Mouse (Mus musculus): ENCODE results near the gene Atox1.

Gene Atox1

GRCm38 (mm10) chr11:55458501-55458900, 2.5 kb downstream of the Atox1 start:
- in situ Hi-C loops (cut with MboI, MseI), result loop anchor here in 1 of 2 experiments (25.0 kb wide), 1 partner anchor 1046 kb away; no protein-coding TSS in a partner anchor

GRCm38 (mm10) chr11:55455166-55455565, 5.9 kb downstream of the Atox1 start:
- in situ Hi-C loops (cut with MboI, MseI), result loop anchor here in 1 of 2 experiments (25.0 kb wide), 1 partner anchor 1043 kb away; no protein-coding TSS in a partner anchor

DNA sequence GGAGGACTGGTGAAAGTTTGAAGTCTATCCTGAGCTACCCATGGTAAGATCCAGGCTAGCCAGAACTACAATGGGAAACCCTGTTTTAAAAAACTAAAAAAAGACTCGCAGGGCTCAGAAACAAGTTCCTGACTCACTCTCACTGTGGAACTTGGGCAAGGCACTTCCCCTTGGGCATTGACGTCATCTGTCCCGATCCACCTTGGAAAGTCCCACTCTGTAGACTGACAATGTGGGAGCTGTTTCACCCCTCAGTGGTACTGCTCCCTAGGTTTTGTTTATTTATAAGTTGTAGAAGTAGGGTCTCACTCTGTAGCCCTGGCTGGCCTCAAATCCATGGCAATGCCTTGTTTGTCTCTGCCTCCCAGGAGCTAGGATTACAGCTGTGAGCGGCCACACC, 7.4 kb downstream of the Atox1 start:
- in situ Hi-C loops (cut with MboI, MseI), result loop anchor here in 1 of 2 experiments (25.0 kb wide), 1 partner anchor 1041 kb away; no protein-coding TSS in a partner anchor

DNA sequence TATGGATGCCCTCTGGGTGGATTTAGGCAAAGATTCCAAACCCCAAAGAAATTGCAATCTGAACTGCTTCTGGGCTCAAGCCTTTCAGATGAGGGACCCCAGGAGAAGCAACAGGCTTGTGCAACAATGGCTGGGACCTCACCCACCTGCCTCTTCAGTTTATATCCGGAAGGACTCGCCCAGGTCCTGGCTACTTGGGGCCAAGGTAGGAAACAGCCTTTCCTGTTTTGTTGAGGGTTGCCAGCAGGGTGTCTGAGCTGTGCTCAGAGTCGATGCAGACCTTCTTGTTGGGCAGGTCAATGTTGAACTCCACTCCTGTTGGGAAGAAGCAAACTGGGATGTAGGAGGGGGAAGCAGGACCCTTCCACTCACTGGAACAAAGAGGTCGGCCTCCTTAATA, 10.7 kb downstream of the Atox1 start:
- in situ Hi-C loops (cut with MboI, MseI), result loop anchor here in 1 of 2 experiments (25.0 kb wide), 1 partner anchor 1038 kb away; no protein-coding TSS in a partner anchor

GRCm38 (mm10) chr11:55449531-55449930, 11.5 kb downstream of the Atox1 start:
- in situ Hi-C loops (cut with MboI, MseI), result loop anchor here in 1 of 2 experiments (10.0 kb wide), 1 partner anchor 235 kb away; no protein-coding TSS in a partner anchor

- in situ Hi-C loops (cut with MboI, MseI), result loop anchor here in 1 of 2 experiments (10.0 kb wide), 1 partner anchor 232 kb away; no protein-coding TSS in a partner anchor
Measured at GRCm38 (mm10) chr11:55446579-55446978, 14.5 kb downstream of the Atox1 start.

DNA sequence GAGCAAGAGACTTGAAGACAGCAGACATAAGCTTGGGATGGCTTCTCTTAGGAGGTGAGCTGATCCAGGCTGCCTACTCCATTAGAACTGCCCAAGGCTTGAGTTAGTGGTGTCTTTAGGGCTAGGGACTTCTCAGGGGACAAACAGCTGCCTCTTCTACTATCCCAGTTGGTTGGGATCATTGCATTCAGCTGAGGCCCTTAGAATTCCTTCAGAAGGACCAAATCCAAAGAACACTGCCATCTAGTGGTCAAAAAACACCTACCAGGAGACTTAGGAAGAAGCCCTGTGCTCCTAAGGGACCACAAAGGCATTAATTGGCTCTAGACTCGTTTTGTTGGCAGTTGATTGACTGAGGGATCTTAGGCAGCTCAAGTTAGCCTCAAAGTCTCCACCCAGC, 16.3 kb downstream of the Atox1 start:
- in situ Hi-C loops (cut with MboI, MseI), result loop anchor here (5.0 to 10.0 kb wide), 3 partner anchors 47 to 230 kb away; no protein-coding TSS in a partner anchor

- in situ Hi-C loops (cut with MboI, MseI), result loop anchor here (5.0 to 10.0 kb wide), 3 partner anchors 42 to 225 kb away; no protein-coding TSS in a partner anchor
Measured at GRCm38 (mm10) chr11:55439718-55440117, 21.3 kb downstream of the Atox1 start.

- in situ Hi-C loops (cut with MboI, MseI), result no loop called here
Measured at GRCm38 (mm10) chr11:55438031-55438430, 23.0 kb downstream of the Atox1 start.

- in situ Hi-C loops (cut with MboI, MseI), result no loop called here
Measured at GRCm38 (mm10) chr11:55436089-55436488, 24.9 kb downstream of the Atox1 start.

GRCm38 (mm10) chr11:55432981-55433380, 28.1 kb downstream of the Atox1 start:
- in situ Hi-C loops (cut with MboI, MseI), result no loop called here

DNA sequence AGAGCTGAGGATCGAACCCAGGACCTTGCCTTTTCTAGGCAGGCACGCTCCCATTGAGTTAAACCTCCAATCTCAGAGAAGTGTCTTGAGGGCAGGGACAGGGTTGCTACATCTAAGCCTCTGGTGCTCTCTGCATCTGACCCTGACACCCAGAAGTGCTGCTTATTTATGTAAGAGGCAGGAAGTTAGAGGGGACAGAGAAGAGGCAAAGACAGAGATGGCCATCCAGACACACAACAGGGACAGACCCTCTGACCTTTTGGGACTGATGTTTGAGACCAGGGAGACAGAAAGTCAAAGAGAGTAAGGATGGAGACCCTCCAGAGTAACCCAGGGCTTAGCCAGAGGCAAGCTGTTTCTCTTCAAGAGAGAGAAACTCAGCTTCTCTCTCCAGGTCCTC, 31.1 kb downstream of the Atox1 start:
- in situ Hi-C loops (cut with MboI, MseI), result no loop called here

DNA sequence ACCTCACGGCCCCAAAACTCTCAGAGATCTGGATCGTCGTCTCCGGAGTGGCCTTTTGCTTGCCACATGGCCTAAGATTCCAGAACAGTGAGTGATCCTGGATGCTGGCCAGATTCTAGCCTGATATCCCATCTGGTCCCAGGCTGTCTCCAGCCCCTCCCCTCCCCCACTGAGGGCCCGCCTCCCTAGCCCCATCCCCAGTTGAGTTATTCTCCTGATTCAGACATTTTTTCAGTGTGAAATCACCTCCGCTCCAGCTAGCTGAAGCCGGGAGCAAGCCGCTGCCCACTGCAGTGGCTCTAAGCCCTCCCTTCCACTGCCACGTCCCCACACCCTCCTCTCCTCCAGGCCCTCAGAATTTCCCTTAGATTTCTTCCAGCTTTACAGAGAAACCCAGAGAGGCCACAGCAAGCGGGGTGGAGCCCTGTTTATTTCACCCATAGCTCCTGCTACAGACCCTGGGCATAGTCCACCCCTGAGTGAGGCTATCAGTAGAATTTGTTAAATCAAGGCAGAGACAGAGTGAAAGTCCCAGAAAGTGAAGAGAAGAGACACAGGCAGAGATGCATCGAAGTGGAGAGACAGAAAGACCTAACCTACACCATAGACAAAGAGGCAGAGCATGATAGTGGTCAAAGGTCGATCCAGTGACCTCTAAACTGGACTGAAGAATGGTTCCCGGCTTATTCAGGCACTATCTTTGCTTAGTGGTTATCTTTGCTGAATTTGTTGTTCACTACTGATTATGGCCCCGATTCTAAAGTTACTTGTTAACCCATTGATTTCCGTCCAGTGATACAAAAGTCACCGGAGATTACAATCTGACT, 32.6 kb downstream of the Atox1 start:
- in situ Hi-C loops (cut with MboI, MseI), result no loop called here

DNA sequence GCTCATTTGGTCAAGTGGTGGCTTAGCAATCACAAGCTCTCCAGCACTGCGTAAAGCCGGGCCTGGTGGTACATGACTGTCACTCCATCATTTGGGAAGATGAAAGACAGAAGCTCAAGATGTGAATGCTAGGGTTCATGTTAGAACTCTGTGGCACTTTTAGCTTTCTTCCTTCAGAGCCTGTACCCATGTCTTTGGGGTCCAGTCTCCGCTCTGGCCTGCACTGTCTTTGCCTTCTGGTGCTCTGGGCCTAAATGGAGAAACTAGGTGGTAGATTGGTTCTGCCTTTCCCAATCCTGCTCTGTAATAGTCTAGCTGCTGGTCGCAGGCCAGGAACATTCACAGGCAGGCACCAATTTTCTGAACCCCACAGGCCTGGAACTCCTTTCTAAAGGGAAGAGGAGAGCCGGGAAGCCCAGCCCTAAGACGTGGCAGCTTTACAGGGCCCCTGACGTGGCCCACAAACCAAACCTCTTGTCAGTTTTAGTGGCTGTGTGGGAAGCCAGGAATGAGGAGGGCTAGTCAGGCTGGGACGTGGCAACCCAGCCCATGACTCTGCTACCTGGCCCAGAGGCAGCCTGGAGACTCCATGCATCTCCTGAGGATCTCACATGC, 36.2 kb downstream of the Atox1 start:
- in situ Hi-C loops (cut with MboI, MseI), result no loop called here

DNA sequence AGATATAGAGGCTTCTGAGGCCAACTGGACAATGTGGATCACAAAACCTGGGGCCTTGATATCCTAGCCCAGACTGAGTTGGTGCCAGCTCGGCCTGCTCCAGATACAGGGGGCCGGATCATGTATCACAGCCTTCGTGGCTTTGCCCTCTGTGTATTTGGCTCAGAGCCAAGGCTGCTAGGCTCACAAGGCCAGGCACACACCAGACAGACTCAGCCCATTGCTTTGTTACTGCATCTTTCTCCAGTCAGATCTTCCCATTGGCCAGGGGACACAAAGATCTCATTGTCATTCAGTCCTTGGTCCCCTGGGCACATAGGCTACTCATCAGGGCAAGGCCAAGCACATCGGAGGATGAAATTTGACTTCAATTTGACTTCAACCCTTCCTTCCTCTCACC, 37.3 kb downstream of the Atox1 start:
- in situ Hi-C loops (cut with MboI, MseI), result no loop called here

DNA sequence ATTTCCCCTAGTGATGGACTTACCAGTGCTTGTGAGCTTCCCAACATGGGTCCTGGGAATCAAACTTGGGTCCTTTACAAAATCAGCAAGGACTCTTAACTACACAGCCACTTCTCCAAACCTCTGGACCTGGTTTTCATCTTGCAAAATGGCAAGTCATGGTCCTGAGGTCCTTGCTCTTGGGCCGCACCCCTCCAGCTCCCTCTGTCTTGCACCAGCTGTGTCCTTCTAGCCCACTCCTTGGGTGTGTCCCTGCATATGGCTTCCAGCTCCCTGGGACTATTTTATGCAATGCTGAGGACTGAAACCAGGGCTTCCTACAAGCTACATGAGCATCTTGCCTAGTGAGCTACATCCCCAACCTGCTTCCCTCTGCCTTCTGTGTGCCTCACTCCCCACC, 38.1 kb downstream of the Atox1 start, which contains the start of gene Sparc:
TSS of gene Sparc (minus strand) at position 206 of the 400 bp plus-strand sequence.
- in situ Hi-C loops (cut with MboI, MseI), result no loop called here

- in situ Hi-C loops (cut with MboI, MseI), result no loop called here
Measured at GRCm38 (mm10) chr11:55419678-55420307, 41.2 kb downstream of the Atox1 start.

DNA sequence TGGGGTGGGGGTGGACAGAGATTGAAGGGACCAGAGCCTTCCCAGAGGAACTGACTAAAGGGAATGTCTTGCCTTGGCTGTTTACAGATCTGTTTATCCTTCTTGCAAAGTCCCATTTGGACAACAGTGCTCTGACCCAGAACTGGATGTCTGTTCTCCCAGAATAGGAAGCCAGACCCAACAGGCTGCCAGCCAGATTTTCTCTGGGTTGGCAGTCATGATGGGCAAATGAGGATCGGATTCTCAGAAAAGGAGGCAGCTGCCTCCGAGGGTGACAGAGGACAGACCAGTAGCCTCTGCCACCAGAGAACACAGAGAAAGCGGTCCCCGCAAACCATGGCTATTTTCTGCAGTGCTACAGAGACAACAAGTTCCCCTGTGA, 41.8 kb downstream of the Atox1 start:
- in situ Hi-C loops (cut with MboI, MseI), result no loop called here

DNA sequence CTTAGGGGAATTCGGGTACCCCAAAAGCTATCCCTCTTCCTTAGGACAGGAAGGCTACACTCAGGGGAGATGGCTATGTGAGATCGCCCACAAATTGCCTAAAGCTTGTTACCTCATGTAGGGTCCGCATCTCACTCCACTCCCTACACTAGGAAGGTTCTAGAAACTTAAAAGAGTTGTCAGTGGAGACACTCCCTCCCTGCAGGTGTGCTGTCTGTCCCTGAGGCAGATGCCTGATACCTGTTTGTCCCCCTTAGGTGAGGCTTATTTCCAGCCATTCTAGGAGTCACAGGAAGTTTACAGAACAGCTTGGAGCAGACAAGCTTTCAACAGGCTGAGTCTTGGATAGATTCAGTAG, 42.4 kb downstream of the Atox1 start:
- in situ Hi-C loops (cut with MboI, MseI), result no loop called here

DNA sequence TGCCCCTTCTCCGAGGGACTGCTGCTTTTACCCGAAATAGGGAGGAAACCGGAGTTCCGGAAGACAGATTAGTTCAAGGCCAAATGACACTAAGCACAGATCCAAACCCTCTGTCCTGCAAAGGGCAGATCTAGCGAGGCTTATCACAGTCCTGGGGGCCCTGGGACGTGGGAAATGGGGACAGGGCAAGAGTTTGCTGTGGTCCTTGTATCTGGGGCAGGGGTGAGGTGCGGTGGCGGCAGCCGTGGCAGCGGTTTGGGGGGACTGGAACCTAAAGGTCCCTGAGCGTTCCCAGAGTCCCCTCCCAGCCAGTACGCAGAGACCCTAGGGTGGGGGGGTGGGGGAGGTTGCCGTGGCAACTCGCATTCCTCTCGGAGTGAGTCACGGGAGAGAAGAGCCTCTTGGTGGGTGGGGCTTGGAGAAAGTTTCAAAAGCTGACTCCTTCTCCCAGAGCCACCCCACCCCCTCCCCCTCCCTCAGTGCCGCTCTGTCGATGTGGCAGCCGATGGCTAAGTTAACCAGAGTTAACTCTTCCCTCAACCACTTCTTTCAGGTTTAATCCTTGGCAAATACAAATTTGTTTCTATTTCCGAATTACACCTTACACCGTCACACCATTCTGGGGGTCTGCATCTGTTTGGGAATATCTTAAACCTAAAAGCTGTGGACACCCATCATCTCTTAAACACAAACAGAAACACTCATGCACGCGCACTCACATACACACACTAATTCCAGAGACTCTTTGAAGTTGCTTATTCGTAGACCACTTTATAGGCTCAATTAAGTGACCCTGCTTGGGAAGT, 42.9 kb downstream of the Atox1 start:
- in situ Hi-C loops (cut with MboI, MseI), result no loop called here

DNA sequence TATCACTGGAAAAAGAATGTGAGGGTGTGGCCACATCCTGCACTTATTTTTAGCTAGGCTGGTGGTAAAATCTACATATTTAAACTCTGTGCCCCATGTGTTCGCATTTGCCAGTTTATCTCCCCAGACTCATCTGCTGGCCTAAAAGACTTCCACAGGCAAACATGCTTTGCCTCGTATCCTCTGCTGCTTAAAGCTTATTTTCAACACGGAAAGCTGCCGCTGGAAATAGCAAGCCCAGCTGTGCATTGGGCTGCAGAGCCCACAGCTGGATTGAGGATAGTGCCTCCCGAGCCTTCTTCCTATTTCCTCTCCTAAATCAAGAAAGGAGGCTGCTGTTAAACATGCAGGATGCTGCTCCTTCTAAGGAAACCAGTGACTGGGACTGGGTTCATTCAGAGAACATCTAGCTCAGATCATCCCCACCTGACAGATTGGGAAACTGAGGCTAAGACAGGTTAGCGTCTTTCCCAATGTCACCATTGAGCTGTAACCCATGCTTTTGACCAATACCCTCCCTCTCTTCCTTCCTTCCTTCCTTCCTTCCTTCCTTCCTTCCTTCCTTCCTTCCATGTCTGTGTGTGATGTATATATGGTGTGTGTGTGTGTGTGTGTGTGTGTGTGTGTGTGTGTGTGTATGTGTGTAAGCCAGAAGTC, 44.3 kb downstream of the Atox1 start:
- in situ Hi-C loops (cut with MboI, MseI), result no loop called here
